Mouse (Mus musculus) frontal cortex, postnatal 10 days (tissue): ENCODE measurements around the gene Ddx25.

Experiments used
- DNase-seq, 2 experiments: peaks; one replicate each; pipeline ENCODE4 v3.0.0; 2022; ENCODE audit warnings: low spot score in 2 of 2, mixed read lengths in 1 of 2

Gene Ddx25

GRCm38 (mm10) chr9:35493733-35494092, 64.6 kb downstream of the Ddx25 start:
- DNase-seq, result no peak

GRCm38 (mm10) chr9:35493033-35493732, 65.1 kb downstream of the Ddx25 start:
- no peak for DNase-seq

GRCm38 (mm10) chr9:35491109-35491866, 67.0 kb downstream of the Ddx25 start:
- DNase-seq, result no peak

GRCm38 (mm10) chr9:35488496-35488895, 69.8 kb downstream of the Ddx25 start:
- no peak for DNase-seq
